Mouse (Mus musculus) cerebellum, adult (tissue): ENCODE results near the gene Hmcn2.

Experiments used
- ATAC-seq: cut with Nextera tagmentation; 2 replicates; pipeline ENCODE4 v1.9.2; 2017; ENCODE audit warnings: mild to moderate bottlenecking, moderate library complexity, mixed read lengths; ENCODE audit not compliant: insufficient number of reproducible peaks, low FRiP score, low TSS enrichment

Gene Hmcn2

GRCm38 (mm10) chr2:31304801-31305665 lies 9.2 kb upstream of the Hmcn2 start:
- no peak for ATAC-seq

- ATAC-seq = no peak
These were observed 8.5 kb upstream of the Hmcn2 start for GRCm38 (mm10) chr2:31305684-31306083.

- no peak for ATAC-seq
These were observed 6.0 kb upstream of the Hmcn2 start for GRCm38 (mm10) chr2:31308257-31308656.

DNA sequence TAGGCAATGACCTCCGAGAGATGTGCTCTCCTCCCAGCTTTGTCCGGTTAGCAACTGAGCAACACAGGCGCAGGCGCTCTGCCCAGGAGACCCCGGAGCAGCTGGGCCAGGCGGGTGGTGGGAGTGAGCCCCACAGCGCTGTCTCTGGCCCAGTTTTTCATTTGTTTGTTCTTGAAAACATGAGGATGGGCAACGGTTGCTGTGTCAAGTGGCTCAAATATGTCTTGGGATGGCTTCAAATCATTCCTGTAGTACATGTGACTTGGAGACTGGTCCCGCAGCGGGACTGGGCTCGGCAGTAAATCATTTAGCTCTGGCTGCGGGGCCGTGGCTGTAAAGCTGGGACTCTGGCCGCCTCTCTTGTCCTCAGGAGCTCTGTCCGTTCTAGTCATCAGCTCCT lies 4.7 kb upstream of the Hmcn2 start:
- no peak for ATAC-seq

DNA sequence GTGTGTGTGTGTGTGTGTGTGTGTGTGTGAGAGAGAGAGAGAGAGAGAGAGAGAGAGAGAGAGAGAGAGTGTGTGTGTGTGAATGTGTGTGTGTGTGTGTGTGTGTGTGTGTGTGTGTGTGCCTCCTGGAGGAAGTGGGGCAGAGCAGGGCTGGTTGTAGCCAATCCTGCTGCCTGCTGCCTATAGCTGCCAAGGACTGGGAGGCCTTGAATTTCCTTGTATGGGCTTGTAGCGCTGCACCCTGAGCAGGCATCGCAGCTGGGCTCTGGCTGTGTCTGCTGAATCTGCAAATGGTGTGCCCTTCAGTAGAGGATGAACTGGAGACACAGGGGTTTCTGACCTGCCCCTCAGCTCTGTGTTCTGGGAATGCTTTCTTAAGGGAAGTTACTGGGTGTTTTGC lies 3.9 kb downstream of the Hmcn2 start:
- ATAC-seq = no peak

DNA sequence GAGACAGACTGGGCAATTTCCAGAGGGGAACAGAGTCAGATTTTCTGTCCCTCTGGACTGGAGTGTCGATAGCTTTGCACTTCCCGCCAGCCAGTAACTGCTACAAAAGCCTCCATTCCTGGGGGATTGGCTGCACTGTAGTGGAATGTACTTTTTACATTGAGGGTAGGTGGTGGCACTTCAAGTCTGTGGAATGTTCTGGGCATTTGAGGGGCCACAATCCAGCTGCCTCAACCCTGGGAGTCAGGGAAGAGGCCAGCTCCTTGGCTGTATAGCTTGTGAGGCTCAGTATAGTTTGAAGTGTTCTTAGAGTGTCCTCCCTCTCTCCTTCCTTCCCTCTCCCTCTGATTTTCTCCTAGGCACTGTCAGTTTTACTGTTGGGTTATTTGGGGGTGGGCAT lies 5.0 kb downstream of the Hmcn2 start:
- ATAC-seq = no peak

- no peak for ATAC-seq
These were observed 13.0 kb downstream of the Hmcn2 start for GRCm38 (mm10) chr2:31327186-31327585.

DNA sequence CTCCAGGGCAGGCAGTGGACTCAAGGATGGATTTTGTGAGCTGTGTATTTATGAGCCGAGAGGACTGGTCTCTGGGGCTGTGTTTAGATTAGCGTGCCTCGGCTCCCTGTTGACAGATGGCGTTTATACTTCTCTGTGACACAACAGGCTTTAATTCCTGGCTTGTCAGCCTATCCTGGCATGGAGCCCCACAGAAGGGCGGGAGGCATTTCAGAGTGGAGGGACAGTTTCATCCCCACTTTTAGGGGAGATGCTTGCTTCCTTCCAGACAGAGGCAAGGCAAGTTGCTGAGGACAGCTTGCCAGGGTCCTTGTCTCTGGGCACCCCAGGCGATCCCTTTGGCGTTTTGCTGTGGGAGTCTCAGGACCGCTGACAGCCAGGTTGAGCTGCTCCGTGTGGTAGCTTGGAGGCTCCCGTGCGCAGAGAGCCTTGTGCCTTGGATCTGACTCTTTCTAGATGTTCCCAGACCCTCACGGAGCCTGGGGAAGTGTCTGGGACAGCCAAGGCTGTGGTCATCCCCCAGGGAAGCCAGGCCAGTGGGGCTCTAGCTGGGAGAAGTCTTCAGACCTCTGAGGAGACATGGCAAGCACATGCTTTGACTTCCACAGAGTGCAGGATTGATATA lies 23.6 kb downstream of the Hmcn2 start:
- no peak for ATAC-seq

GRCm38 (mm10) chr2:31339826-31340225 lies 25.6 kb downstream of the Hmcn2 start:
- ATAC-seq = no peak

DNA sequence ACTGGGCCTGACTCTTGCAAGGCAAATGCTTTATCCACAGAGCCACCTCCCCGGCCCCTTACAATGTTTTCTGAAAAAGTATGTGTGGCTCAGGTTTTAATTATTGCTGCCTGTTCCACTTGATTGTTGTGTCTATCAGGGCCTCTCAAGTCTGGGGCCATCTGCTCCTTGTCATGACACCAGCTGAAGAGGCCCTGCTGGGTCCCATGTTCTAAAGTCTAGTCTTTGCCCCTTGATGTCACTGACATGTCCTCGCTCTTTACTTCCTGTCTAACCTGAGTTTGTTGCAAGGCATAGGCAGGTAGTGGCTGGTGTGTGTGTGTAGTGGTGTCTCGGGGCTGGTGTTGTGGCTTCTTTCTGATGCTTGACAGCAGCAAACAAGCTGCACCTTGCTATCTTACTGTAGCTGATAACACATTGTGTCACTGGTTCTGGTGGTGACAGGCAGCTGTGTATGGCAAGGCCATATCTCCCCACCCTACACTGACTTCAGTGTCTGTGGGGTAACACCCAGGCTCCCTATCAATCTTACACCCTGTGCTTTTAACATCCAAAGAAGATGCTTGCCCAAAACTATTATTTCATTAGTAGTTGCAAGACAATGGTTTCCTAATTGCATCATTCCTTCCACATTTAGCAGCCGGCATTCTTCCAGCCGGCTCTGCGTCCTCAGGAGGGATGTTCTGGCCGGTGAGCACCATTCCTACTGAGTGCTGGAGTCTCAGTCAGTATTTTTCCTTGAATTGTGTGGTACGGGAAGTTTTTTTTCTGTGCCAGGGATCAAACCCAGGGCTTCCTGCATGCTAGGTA lies 27.7 kb downstream of the Hmcn2 start:
- ATAC-seq = no peak

DNA sequence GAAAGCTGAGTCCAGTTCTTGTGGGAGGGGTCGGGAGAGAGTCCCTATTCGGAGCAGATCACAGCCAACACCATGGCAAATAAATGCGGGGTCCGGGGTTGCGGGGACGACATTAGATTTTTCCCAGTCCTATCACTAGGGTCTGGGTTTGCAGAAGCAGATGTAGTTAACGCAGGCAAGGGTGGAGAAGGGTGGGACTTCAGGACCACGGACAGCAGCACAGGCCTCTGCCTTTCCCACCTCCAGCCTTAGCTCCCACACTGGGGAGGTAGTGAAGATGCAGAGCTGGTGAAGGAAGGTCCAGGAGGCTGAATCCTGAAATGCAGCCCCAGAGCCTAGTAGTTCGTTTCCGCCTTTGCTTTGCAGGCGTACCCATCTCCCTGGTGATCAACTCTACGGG lies 31.9 kb downstream of the Hmcn2 start:
- no peak for ATAC-seq

DNA sequence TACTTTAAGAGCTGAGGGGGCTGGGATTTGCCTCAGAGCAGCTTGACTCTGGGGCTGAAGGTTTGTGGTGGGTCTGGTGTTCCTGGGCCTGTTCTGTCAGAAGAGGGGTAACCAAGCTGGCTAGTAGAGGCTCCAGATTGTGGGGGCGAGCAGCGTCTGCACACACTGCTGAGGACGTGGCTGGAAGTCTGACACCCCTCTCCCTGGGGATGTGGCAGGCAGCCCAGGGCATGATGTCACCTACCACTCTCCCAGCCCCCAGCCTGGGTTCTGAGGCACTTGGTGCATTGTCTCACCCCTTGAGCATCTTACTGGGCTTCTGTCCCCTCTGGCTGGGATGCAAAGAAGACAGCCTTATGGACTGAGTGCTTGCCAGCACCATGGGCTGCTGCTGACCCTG lies 34.2 kb downstream of the Hmcn2 start:
- no peak for ATAC-seq

DNA sequence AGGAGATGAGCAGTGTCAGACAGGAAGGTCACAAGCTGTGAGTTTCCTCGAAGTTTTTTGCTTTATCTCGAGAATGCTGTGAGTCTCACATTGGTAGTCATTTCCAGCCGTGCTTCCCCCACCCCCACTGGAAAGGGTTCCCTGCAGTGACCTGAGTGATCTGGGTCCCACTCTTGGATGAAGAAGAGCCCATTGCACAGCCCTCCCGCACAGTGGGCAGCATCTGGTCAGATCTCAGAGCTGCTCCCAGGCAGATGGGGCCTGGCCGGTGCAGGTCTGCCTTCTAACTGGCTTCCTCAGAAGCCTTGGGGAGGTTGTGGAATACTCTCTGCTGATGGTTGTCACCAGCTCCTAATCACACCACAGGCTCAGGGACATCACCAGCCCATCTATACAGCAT lies 34.6 kb downstream of the Hmcn2 start:
- ATAC-seq = no peak

- no peak for ATAC-seq
These were observed 42.6 kb downstream of the Hmcn2 start for GRCm38 (mm10) chr2:31356771-31357170.

DNA sequence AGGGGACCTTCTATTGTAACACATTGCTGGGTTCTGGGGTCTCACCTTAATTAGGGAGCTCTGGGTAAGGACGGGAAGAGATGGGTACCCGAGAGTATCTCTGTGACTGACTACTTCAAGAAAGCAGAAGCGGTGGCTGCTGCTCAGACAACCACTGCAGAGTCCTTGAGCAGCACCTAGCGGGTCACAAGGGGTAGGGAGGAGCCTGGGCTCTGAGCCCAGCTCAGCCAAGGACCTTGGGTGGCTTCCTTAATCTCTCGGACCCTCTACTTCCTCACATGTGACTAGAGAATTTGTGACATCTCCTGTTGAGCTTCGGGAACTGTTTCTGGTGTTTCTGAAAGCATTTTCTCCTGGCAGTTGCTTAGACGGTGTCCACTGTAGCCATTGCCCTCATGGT lies 45.1 kb downstream of the Hmcn2 start:
- ATAC-seq = no peak

GRCm38 (mm10) chr2:31367186-31367585 lies 53.0 kb downstream of the Hmcn2 start:
- ATAC-seq = no peak

- no peak for ATAC-seq
These were observed 57.2 kb downstream of the Hmcn2 start for GRCm38 (mm10) chr2:31371396-31371795.

GRCm38 (mm10) chr2:31372186-31372585 lies 58.0 kb downstream of the Hmcn2 start:
- ATAC-seq = no peak

DNA sequence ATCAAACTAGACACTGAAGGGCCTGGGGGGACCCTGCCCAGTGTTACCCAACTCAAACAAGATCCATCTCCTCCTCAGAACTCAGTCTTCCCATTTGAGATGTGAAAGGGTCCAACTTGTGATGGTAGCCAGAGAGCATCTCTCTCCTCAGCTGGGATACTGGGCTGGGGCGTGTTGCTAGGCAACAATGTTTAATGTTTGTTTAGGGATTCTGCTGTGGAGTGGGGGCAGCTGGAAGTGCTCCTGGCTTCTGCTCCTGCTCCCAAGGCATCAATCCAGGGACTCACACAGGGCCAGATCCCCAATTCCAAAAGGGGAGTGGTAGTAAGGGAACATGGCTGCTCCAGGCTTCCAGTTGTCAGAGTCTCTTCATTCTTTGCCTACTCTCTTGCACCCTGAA lies 60.2 kb downstream of the Hmcn2 start:
- no peak for ATAC-seq

DNA sequence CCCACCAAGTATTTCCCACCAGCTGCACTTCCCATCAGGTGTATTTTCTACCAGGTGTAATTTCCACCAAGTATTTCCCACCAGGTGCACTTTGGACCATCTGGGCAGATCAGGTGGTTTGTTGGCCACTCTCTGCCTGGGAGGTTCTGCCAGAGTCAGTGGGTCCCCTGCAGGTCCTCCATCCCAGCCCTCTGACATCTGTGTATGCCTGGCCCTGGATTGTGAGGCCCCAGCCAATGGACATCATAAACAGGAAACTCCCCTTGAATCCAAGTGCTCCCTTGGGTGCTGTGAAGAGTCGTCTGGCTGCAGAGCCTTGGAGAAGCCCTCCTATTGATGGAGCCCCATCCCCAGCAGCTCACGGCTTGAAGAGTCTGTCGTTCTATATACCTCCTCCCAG lies 61.8 kb downstream of the Hmcn2 start:
- no peak for ATAC-seq

GRCm38 (mm10) chr2:31377481-31377880 lies 63.3 kb downstream of the Hmcn2 start:
- no peak for ATAC-seq
